Mouse (Mus musculus) limb, embryonic 15.5 days (tissue): ENCODE data around the gene Pxmp4. TPM values are rescaled to one million over a fixed set of nuclear protein-coding genes. Genes with fewer than 3 reads are reported as not detected.

Experiments
- ATAC-seq: fragments of 200-750 bp; cut with Nextera tagmentation; 2 replicates; pipeline ENCODE4 v1.8.0; 2017; ENCODE audit warnings: low read depth, moderate TSS enrichment; ENCODE audit not compliant: insufficient number of reproducible peaks, low FRiP score, low TSS enrichment
- H3K27ac ChIP-seq: fragments of 300-500 bp; sonication (generic); 2 replicates; pipeline ENCODE4 v1.5.1; 2015; ENCODE audit warnings: moderate library complexity, mild to moderate bottlenecking, inconsistent platforms
- H3K27me3 ChIP-seq: fragments of 300-500 bp; sonication (generic); 2 replicates; pipeline ENCODE4 v1.6.1; 2015; ENCODE audit warnings: inconsistent platforms
- H3K36me3 ChIP-seq: fragments of 300-500 bp; sonication (generic); 2 replicates; pipeline ENCODE4 v1.6.1; 2015; ENCODE audit warnings: inconsistent platforms
- H3K4me1 ChIP-seq: fragments of 300-500 bp; sonication (generic); 2 replicates; pipeline ENCODE4 v1.6.1; 2015; ENCODE audit warnings: inconsistent platforms
- H3K4me2 ChIP-seq: fragments of 300-500 bp; sonication (generic); 2 replicates; pipeline ENCODE4 v1.6.1; 2015; ENCODE audit warnings: mild to moderate bottlenecking, inconsistent platforms
- H3K4me3 ChIP-seq: fragments of 300-500 bp; sonication (generic); 2 replicates; pipeline ENCODE4 v1.5.1; 2015; ENCODE audit warnings: mild to moderate bottlenecking, inconsistent platforms
- H3K9ac ChIP-seq: fragments of 300-500 bp; sonication (generic); 2 replicates; pipeline ENCODE4 v1.6.1; 2015; ENCODE audit warnings: inconsistent platforms
- H3K9me3 ChIP-seq: fragments of 300-500 bp; sonication (generic); 2 replicates; pipeline ENCODE4 v1.6.1; 2016; ENCODE audit warnings: inconsistent platforms
- WGBS: fragments of 180-500 bp; shearing (Covaris S2); methylation state at CpG from one replicate; pipeline ENCODE4 v1.1.7; 2015; 5-methylcytosine and 5-hydroxymethylcytosine counted together
- polyA plus RNA-seq: library from polyadenylated mRNA; unstranded; fragments of >200 nt; fragmentation: Nextera tagmentation; extraction: Ambion mirVana; gene quantifications from 2 replicates; pipeline ENCODE4 v1.2.1, GENCODE M21; 2015

Pxmp4 gene
- polyA plus RNA-seq, 1 experiment from 2014 or later: 30.8 TPM

GRCm38 (mm10) chr2:154551927-154552326 lies 51.6 kb downstream of the Pxmp4 start:
- Histone ChIP-seq H3K4me2 (peak overlapping the region; percentile 35), H3K9me3 (no peaks in the 10 kb centered on the region), H3K27ac (no peak overlapping the region), H3K4me3 (peak overlapping the region; percentile 11), H3K36me3 (no peaks in the 10 kb centered on the region), H3K4me1 (peaks cover 29% of the 10 kb centered on the region), H3K27me3 (peaks cover 13% of the 10 kb centered on the region; the same call in 1 of the 2 replicates), H3K9ac (no peak overlapping the region)
- 24% methylated on average over 21 of the region's 21 CpGs for WGBS
- no peak for ATAC-seq

GRCm38 (mm10) chr2:154551476-154551875 lies 52.0 kb downstream of the Pxmp4 start, which contains the start of gene Actl10:
Gene Actl10 (plus strand): TSS chr2:154551776.
- no peaks in the 10 kb centered on the region for H3K36me3 ChIP-seq
- H3K4me1 ChIP-seq: peaks cover 28% of the 10 kb centered on the region
- H3K9ac ChIP-seq: no peak within 1 kb of the TSS
- H3K27me3 ChIP-seq: peaks cover 13% of the 10 kb centered on the region; the same call in 1 of the 2 replicates
- H3K27ac ChIP-seq: 0 out of 2 replicates have a peak within 1 kb of the TSS, but pooled peaks have one; percentile 23
- WGBS: 78% methylated on average over 4 of the region's 4 CpGs
- ATAC-seq: no peak
- peak within 1 kb of the TSS; percentile 35 for H3K4me2 ChIP-seq
- H3K9me3 ChIP-seq: no peaks in the 10 kb centered on the region
- peak within 1 kb of the TSS; percentile 11 for H3K4me3 ChIP-seq

DNA sequence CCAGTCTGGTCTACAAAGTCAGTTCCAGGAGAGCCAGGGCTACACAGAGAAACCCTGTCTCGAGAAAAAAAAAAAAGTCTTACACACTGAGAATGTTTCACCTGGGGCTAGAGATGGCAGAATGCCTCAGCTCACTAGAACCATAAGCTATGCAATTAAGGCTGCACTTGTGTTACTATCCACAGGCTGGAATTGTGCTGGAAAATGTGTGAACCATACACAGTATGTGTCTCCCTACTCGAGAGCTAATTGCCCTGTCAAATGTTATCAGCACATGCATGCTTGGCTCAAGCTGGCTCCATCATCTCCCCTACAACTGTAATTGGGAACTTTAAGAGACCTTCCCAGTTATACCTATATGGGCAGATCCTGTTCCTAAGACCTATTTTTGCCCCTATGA lies 52.6 kb downstream of the Pxmp4 start:
- Histone ChIP-seq H3K4me1 (peaks cover 28% of the 10 kb centered on the region), H3K27ac (no peak overlapping the region), H3K9ac (no peak overlapping the region), H3K9me3 (no peaks in the 10 kb centered on the region), H3K4me3 (no peak overlapping the region), H3K27me3 (peaks cover 13% of the 10 kb centered on the region; the same call in 1 of the 2 replicates), H3K4me2 (no peak overlapping the region), H3K36me3 (no peaks in the 10 kb centered on the region)
- ATAC-seq: no peak
- 67% methylated on average over 2 of the region's 2 CpGs for WGBS

DNA sequence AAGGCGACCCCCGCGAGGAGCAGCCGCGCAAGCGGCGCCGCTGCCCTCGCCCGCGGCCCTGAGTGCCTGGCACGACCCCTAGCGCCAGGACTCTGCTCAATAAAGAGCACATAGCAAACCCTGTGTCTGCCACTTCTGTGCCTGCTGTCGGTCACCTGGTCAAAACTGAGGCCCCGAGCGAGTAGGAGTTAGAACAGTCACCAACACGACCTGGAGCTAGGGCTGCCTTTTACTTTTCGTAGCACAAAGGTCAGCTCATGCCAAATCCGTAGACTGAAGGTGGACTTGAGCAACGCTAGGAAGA lies 53.7 kb downstream of the Pxmp4 start:
- H3K27ac ChIP-seq: no peak overlapping the region
- ATAC-seq: no peak
- H3K27me3 ChIP-seq: peaks cover 13% of the 10 kb centered on the region; the same call in 1 of the 2 replicates
- H3K4me2 ChIP-seq: peak overlapping the region; percentile 96
- H3K4me3 ChIP-seq: peak overlapping the region; percentile 49
- H3K9ac ChIP-seq: no peak overlapping the region
- 15% methylated on average over 20 of the region's 20 CpGs for WGBS
- H3K36me3 ChIP-seq: no peaks in the 10 kb centered on the region
- peaks cover 28% of the 10 kb centered on the region for H3K4me1 ChIP-seq
- no peaks in the 10 kb centered on the region for H3K9me3 ChIP-seq

- Histone ChIP-seq H3K4me1 (peaks cover 28% of the 10 kb centered on the region), H3K9me3 (no peaks in the 10 kb centered on the region), H3K27me3 (peaks cover 13% of the 10 kb centered on the region; the same call in 1 of the 2 replicates), H3K27ac (no peak overlapping the region), H3K9ac (peak overlapping the region; percentile 35), H3K4me3 (peak overlapping the region; percentile 49), H3K36me3 (no peaks in the 10 kb centered on the region), H3K4me2 (peak overlapping the region; percentile 96)
- peak; percentile 55; the same call in 1 of the 2 replicates for ATAC-seq
- WGBS: 3% methylated on average over 48 of the region's 48 CpGs
Observed at GRCm38 (mm10) chr2:154549127-154549885, 54.2 kb downstream of the Pxmp4 start.

DNA sequence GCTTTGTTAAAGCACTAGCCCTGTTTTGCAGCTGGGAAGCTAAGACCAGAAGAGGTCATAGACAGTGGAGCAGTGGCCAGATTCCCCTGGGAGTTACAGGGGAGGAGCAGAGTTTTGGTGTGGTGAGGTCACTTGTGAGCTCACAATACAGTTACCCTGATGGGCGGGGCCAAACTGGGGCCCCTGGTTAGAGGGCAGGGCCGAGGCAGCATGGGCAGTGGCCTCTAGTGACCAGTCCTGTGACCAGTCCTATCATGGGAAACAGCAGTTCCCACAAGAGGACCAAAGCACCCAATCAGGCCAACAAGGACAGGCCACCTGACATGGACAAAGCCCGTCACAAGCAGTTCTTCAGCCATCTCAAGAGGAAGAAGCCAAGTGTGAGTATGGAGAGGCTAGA lies 54.8 kb downstream of the Pxmp4 start:
- Histone ChIP-seq H3K27ac (no peak overlapping the region), H3K9me3 (no peaks in the 10 kb centered on the region), H3K4me2 (no peak overlapping the region), H3K27me3 (peaks cover 13% of the 10 kb centered on the region; the same call in 1 of the 2 replicates), H3K4me1 (peaks cover 32% of the 10 kb centered on the region), H3K4me3 (no peak overlapping the region), H3K9ac (no peak overlapping the region), H3K36me3 (no peaks in the 10 kb centered on the region)
- WGBS: 59% methylated on average over 3 of the region's 3 CpGs
- no peak for ATAC-seq

- Histone ChIP-seq H3K4me1 (peaks cover 23% of the 10 kb centered on the region), H3K36me3 (no peaks in the 10 kb centered on the region), H3K9ac (no peak within 1 kb of the TSS), H3K27me3 (peaks cover 13% of the 10 kb centered on the region; the same call in 1 of the 2 replicates), H3K27ac (no peak within 1 kb of the TSS), H3K9me3 (no peaks in the 10 kb centered on the region), H3K4me3 (no peak within 1 kb of the TSS), H3K4me2 (no peak within 1 kb of the TSS)
- WGBS: 93% methylated on average over 10 of the region's 10 CpGs
- ATAC-seq: no peak
Observed at GRCm38 (mm10) chr2:154546711-154547110, 56.8 kb downstream of the Pxmp4 start, which contains the start of gene 1700003F12Rik. Gene 1700003F12Rik (plus strand): TSS chr2:154547085.

DNA sequence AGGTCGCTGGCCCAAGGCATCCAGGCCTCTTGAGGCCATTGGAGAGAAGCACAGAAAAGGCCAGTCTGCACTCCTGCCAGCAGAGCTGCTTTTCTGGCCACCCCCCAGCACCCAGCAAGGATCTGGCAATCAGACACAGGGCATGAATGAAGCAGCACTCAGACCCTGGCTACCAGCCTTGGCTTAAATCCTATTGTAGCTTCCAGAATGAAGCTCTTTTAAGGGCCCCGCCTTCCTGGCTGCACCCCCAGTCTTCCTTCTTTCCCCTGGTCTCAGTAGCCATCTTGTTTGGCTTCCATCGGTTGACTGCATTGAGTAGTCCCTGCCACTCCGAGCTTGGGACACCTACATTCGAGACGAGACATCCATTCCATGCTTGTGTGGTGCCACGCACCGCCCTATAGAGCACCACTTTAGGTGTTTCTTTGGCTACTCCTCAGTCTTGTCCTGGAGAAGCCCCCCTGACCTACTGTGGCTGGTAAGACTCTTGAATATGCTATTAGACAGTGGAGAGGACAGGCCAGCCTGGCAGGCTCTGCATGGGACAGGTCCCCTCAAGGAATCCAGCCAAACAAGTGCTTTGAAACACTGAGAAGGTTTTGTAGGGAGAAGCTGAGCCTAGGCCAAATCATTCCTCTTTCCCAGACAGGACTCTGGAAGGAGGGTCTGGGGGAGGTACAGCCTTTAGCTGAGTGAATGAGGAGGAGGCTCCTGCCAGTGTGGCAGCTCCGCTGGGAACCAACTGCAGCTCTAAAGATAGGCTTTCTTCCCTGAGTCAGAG lies 59.8 kb downstream of the Pxmp4 start:
- Histone ChIP-seq H3K9ac (no peak overlapping the region), H3K4me1 (peaks cover 9% of the 10 kb centered on the region; the same call in 1 of the 2 replicates), H3K9me3 (no peaks in the 10 kb centered on the region), H3K27me3 (no peaks in the 10 kb centered on the region), H3K4me3 (no peak overlapping the region), H3K36me3 (no peaks in the 10 kb centered on the region), H3K4me2 (no peak overlapping the region), H3K27ac (peak overlapping the region; percentile 3; the same call in 1 of the 2 replicates)
- 91% methylated on average over 9 of the region's 9 CpGs for whole genome bisulfite sequencing
- no peak for ATAC-seq

- ATAC-seq: no peak
Observed at GRCm38 (mm10) chr2:154541630-154542029, 61.9 kb downstream of the Pxmp4 start.

GRCm38 (mm10) chr2:154539720-154540119 lies 63.8 kb downstream of the Pxmp4 start:
- Histone ChIP-seq H3K27ac (no peak overlapping the region), H3K27me3 (no peaks in the 10 kb centered on the region), H3K9ac (no peak overlapping the region), H3K4me2 (no peak overlapping the region), H3K4me1 (peaks cover 7% of the 10 kb centered on the region; the same call in 1 of the 2 replicates), H3K4me3 (no peak overlapping the region), H3K36me3 (peaks cover 22% of the 10 kb centered on the region), H3K9me3 (no peaks in the 10 kb centered on the region)
- WGBS: 73% methylated on average over 3 of the region's 3 CpGs
- no peak for ATAC-seq

More at GRCm38 (mm10) chr2:154541630-154542029, 61.9 kb downstream of the Pxmp4 start:
- Histone ChIP-seq H3K36me3 (peaks cover 4% of the 10 kb centered on the region; the same call in 1 of the 2 replicates), H3K4me2 (no peak overlapping the region), H3K4me1 (peaks cover 7% of the 10 kb centered on the region; the same call in 1 of the 2 replicates), H3K4me3 (no peak overlapping the region), H3K27me3 (no peaks in the 10 kb centered on the region), H3K9ac (no peak overlapping the region), H3K9me3 (no peaks in the 10 kb centered on the region), H3K27ac (no peak overlapping the region)
- 80% methylated on average over 2 of the region's 2 CpGs for WGBS

DNA sequence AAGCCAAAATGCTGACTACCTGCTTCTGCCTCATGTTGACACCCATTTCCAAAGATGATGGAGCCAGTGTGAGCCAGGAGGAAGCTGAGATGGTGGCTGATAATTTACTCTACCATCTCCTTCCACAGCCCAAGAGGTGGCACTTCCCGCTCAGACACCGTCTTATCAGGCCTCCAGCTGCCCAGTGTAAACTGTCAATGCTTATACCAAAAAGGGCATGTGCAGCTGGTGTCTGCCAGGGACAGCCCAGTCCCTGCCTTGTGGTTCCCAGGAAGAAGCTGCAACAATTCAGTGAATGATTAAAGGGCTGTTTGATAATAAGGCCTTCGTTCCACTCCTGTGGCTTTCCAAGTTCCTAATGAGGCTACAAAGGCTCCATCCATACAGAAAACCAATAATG lies 64.8 kb downstream of the Pxmp4 start:
- peaks cover 4% of the 10 kb centered on the region; the same call in 1 of the 2 replicates for H3K4me1 ChIP-seq
- H3K9me3 ChIP-seq: no peaks in the 10 kb centered on the region
- H3K36me3 ChIP-seq: peaks cover 29% of the 10 kb centered on the region
- no peaks in the 10 kb centered on the region for H3K27me3 ChIP-seq
- 68% methylated on average over 3 of the region's 3 CpGs for WGBS
- no peak overlapping the region for H3K4me3 ChIP-seq
- H3K4me2 ChIP-seq: no peak overlapping the region
- H3K27ac ChIP-seq: 0 out of 2 replicates have a peak overlapping the region, but pooled peaks have one; percentile 48
- no peak overlapping the region for H3K9ac ChIP-seq
- no peak for ATAC-seq
